Mouse (Mus musculus) intestine, embryonic 16.5 days (tissue): Measurements from ENCODE around the gene Tmod1. TPM values are rescaled to one million over a fixed set of nuclear protein-coding genes. Genes with fewer than 3 reads are reported as not detected.

ENCODE experiments used
- ATAC-seq: fragments of 200-750 bp; cut with Nextera tagmentation; 2 replicates; pipeline ENCODE4 v1.8.0; 2017; ENCODE audit warnings: moderate TSS enrichment, moderate library complexity
- H3K27ac ChIP-seq: fragments of 300-500 bp; sonication (generic); 2 replicates; pipeline ENCODE4 v1.5.1; 2014; ENCODE audit warnings: mild to moderate bottlenecking, low read length
- H3K27me3 ChIP-seq: fragments of 300-500 bp; sonication (generic); replicated peaks from 2 replicates; pipeline ENCODE4 v1.6.1; 2014; ENCODE audit warnings: low read length, control low read depth, mixed read lengths; ENCODE audit not compliant: control insufficient read depth, insufficient read depth
- H3K36me3 ChIP-seq: fragments of 300-500 bp; sonication (generic); 2 replicates; pipeline ENCODE4 v1.6.1; 2014; ENCODE audit warnings: low read length, control low read depth; ENCODE audit not compliant: control insufficient read depth, insufficient read depth
- H3K4me1 ChIP-seq: fragments of 300-500 bp; sonication (generic); 2 replicates; pipeline ENCODE4 v1.6.1; 2014; ENCODE audit warnings: low read length, control low read depth, mixed read lengths; ENCODE audit not compliant: control insufficient read depth, insufficient read depth
- H3K4me2 ChIP-seq: fragments of 300-500 bp; sonication (generic); 2 replicates; pipeline ENCODE4 v1.6.1; 2014; ENCODE audit warnings: low read depth, low read length, control low read depth
- H3K4me3 ChIP-seq: fragments of 300-500 bp; sonication (generic); 2 replicates; pipeline ENCODE4 v1.5.1; 2014; ENCODE audit warnings: mild to moderate bottlenecking, low read length
- H3K9ac ChIP-seq: fragments of 300-500 bp; sonication (generic); 2 replicates; pipeline ENCODE4 v1.6.1; 2014; ENCODE audit warnings: low read depth, low read length
- H3K9me3 ChIP-seq: fragments of 300-500 bp; sonication (generic); 2 replicates; pipeline ENCODE4 v1.6.1; 2016; ENCODE audit warnings: low read length, control low read depth; ENCODE audit not compliant: control insufficient read depth
- WGBS: fragments of 180-500 bp; shearing (Covaris S2); extraction: QIAGEN DNeasy Blood & Tissue Kit; methylation state at CpG from one replicate; pipeline ENCODE4 v1.1.7; 2014; 5-methylcytosine and 5-hydroxymethylcytosine counted together
- polyA plus RNA-seq: library from polyadenylated mRNA; unstranded; fragments of >200 nt; fragmentation: Nextera tagmentation; extraction: Ambion mirVana; gene quantifications from 2 replicates; pipeline ENCODE4 v1.2.1, GENCODE M21; 2015

The Tmod1 gene
- polyA plus RNA-seq, 1 experiment from 2014 or later = 4.0 TPM

GRCm38 (mm10) chr4:46028781-46029180, 10.0 kb upstream of the Tmod1 start:
- Histone ChIP-seq H3K4me3 (no peak overlapping the region), H3K36me3 (no peaks in the 10 kb centered on the region), H3K27ac (no peak overlapping the region), H3K4me1 (no peaks in the 10 kb centered on the region), H3K27me3 (no peaks in the 10 kb centered on the region), H3K9ac (no peak overlapping the region), H3K4me2 (no peak overlapping the region), H3K9me3 (no peaks in the 10 kb centered on the region)
- no peak for ATAC-seq
- WGBS = 89% methylated on average over 4 of the region's 4 CpGs

- Histone ChIP-seq H3K4me3 (no peak overlapping the region), H3K36me3 (no peaks in the 10 kb centered on the region), H3K4me2 (no peak overlapping the region), H3K4me1 (no peaks in the 10 kb centered on the region), H3K9me3 (no peaks in the 10 kb centered on the region), H3K27me3 (no peaks in the 10 kb centered on the region), H3K27ac (no peak overlapping the region), H3K9ac (no peak overlapping the region)
- ATAC-seq = no peak
- 47% methylated on average over 9 of the region's 9 CpGs for WGBS
Measured at GRCm38 (mm10) chr4:46029552-46029951, 9.2 kb upstream of the Tmod1 start.

- Histone ChIP-seq H3K9ac (no peak overlapping the region), H3K4me3 (no peak overlapping the region), H3K4me1 (no peaks in the 10 kb centered on the region), H3K36me3 (no peaks in the 10 kb centered on the region), H3K9me3 (no peaks in the 10 kb centered on the region), H3K27ac (no peak overlapping the region), H3K4me2 (no peak overlapping the region), H3K27me3 (0 out of 2 replicates have a peak, but pooled peaks cover 2% of the 10 kb centered on the region)
- 57% methylated on average over 9 of the region's 9 CpGs for WGBS
- ATAC-seq = no peak
Measured at GRCm38 (mm10) chr4:46032448-46032847, 6.3 kb upstream of the Tmod1 start.

GRCm38 (mm10) chr4:46033197-46033596, 5.5 kb upstream of the Tmod1 start:
- Histone ChIP-seq H3K27me3 (peaks cover 5% of the 10 kb centered on the region; the same call in 1 of the 2 replicates), H3K4me1 (no peaks in the 10 kb centered on the region), H3K9me3 (no peaks in the 10 kb centered on the region), H3K36me3 (no peaks in the 10 kb centered on the region), H3K27ac (no peak overlapping the region), H3K4me2 (no peak overlapping the region), H3K9ac (no peak overlapping the region), H3K4me3 (no peak overlapping the region)
- peak; percentile 33; the same call in 1 of the 2 replicates for ATAC-seq
- WGBS = 44% methylated on average over 2 of the region's 2 CpGs

GRCm38 (mm10) chr4:46038591-46038891, 194 bp upstream of the Tmod1 start:
- Histone ChIP-seq H3K36me3 (no peaks in the 10 kb centered on the region), H3K4me2 (peak overlapping the region; percentile 99), H3K9me3 (no peaks in the 10 kb centered on the region), H3K27me3 (peaks cover 24% of the 10 kb centered on the region), H3K4me3 (peak overlapping the region; percentile 67), H3K9ac (peak overlapping the region; percentile 71), H3K4me1 (peaks cover 25% of the 10 kb centered on the region), H3K27ac (no peak overlapping the region)
- ATAC-seq = no peak
- 7% methylated on average over 12 of the region's 12 CpGs for WGBS

GRCm38 (mm10) chr4:46039899-46040298, 1.2 kb downstream of the Tmod1 start:
- peak overlapping the region; percentile 71; the same call in 1 of the 2 replicates for H3K9ac ChIP-seq

GRCm38 (mm10) chr4:46040594-46041192, 2.0 kb downstream of the Tmod1 start:
- Histone ChIP-seq H3K4me1 (peaks cover 25% of the 10 kb centered on the region), H3K4me2 (no peak overlapping the region), H3K27ac (no peak overlapping the region), H3K4me3 (no peak overlapping the region), H3K27me3 (peaks cover 24% of the 10 kb centered on the region), H3K9ac (no peak overlapping the region), H3K36me3 (no peaks in the 10 kb centered on the region), H3K9me3 (no peaks in the 10 kb centered on the region)
- ATAC-seq = peak; percentile 66
- 11% methylated on average over 9 of the region's 9 CpGs for WGBS

More at GRCm38 (mm10) chr4:46039899-46040298, 1.2 kb downstream of the Tmod1 start:
- H3K9me3 ChIP-seq = no peaks in the 10 kb centered on the region
- peaks cover 25% of the 10 kb centered on the region for H3K4me1 ChIP-seq
- H3K36me3 ChIP-seq = no peaks in the 10 kb centered on the region
- ATAC-seq = no peak
- no peak overlapping the region for H3K27ac ChIP-seq
- peaks cover 24% of the 10 kb centered on the region for H3K27me3 ChIP-seq
- H3K4me3 ChIP-seq = peak overlapping the region; percentile 67
- H3K4me2 ChIP-seq = peak overlapping the region; percentile 99
- WGBS = 22% methylated on average over 6 of the region's 6 CpGs

GRCm38 (mm10) chr4:46041761-46042504, 3.2 kb downstream of the Tmod1 start:
- Histone ChIP-seq H3K27ac (no peak overlapping the region), H3K4me3 (no peak overlapping the region), H3K9ac (no peak overlapping the region), H3K9me3 (no peaks in the 10 kb centered on the region), H3K4me1 (peaks cover 25% of the 10 kb centered on the region), H3K36me3 (no peaks in the 10 kb centered on the region), H3K4me2 (0 out of 2 replicates have a peak overlapping the region, but pooled peaks have one; percentile 3), H3K27me3 (peaks cover 24% of the 10 kb centered on the region)
- 34% methylated on average over 7 of the region's 7 CpGs for WGBS
- peak; percentile 33; the same call in 1 of the 2 replicates for ATAC-seq

GRCm38 (mm10) chr4:46042505-46042850, 3.7 kb downstream of the Tmod1 start:
- Histone ChIP-seq H3K27ac (no peak overlapping the region), H3K9ac (no peak overlapping the region), H3K4me3 (no peak overlapping the region), H3K4me2 (no peak overlapping the region), H3K4me1 (peaks cover 25% of the 10 kb centered on the region), H3K9me3 (no peaks in the 10 kb centered on the region), H3K36me3 (no peaks in the 10 kb centered on the region), H3K27me3 (peaks cover 22% of the 10 kb centered on the region)
- ATAC-seq = 0 out of 2 replicates have a peak, but pooled peaks have one; percentile 24
- 42% methylated on average over 5 of the region's 5 CpGs for WGBS
